Mouse (Mus musculus) left cerebral cortex, postnatal 4 days (tissue): ENCODE measurements around the gene Kmt2d. TPM values are rescaled to one million over a fixed set of nuclear protein-coding genes. Genes with fewer than 3 reads are reported as not detected.

Source experiments
- DNase-seq: peaks from one replicate; pipeline ENCODE4 v3.0.0-alpha.2; 2022
- intact Hi-C: fragments of 180-260 bp; cut with DNase I; formaldehyde crosslinking; loops from one replicate; pipeline ENCODE4 v1.15.1; 2025
- total RNA-seq, 2 experiments: library from RNA; stranded (reverse); gene quantifications; 2 replicates each; pipeline ENCODE4 v1.2.3; 2021

Kmt2d gene
- total RNA-seq, 2 experiments from 2014 or later = 74.2 to 74.4 TPM

DNA sequence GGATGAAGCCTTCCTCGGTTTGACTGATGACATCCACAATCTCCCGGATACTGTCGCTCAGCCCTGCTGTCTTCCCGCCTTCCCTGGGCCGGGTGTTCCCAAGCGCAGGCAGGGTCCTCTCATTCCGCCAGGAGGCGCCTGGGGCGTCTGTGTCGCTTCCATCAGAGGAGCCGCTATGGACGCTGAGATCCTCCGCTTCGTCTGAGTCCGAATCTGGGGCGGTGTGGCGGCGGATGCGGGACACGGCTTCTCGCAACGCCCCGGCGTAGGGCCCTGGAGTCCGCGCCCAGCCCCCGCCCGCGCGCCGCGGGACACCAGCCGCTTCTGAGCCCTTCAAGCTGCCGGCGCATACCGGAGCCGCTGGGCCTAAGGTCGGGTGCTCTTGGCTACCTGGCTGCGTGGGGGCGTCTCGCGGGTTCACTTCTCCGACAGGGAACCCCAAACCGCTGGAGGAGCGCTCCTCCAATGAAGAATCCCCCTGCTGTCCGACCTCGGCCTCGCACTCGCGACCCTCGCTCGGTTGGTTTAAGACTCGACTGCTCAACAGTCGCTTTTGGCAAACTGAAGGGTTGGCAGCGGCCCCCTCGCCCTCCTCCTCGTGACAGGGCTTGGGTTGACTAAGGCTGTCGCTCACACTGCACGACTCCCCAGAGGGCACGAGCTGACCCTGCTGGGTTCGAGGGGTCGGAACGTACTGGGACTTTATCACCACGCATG lies 65.5 kb downstream of the Kmt2d start:
- DNase-seq = peak; percentile 74
- intact Hi-C loops = no loop called here

DNA sequence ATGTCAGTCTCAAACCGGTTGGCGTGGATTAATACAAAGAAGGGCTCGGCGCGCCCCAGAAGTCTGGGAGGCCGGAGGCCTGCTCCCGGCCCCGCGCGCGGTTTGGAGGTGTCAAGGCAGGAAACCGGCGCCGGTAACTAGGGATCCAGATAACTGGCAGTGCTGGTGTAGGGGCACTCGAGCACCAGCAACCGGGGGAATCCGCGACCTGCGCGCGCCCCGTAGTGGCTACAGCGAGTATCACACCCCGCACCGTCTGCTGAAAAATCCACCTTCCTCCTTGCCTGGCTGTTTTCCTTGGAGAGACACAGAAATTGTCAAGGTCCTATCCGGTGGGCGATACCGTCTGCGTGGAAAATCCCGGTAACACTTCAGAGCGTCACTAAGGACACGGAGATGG lies 67.0 kb downstream of the Kmt2d start:
- DNase-seq = peak; percentile 85
- intact Hi-C loops = no loop called here

DNA sequence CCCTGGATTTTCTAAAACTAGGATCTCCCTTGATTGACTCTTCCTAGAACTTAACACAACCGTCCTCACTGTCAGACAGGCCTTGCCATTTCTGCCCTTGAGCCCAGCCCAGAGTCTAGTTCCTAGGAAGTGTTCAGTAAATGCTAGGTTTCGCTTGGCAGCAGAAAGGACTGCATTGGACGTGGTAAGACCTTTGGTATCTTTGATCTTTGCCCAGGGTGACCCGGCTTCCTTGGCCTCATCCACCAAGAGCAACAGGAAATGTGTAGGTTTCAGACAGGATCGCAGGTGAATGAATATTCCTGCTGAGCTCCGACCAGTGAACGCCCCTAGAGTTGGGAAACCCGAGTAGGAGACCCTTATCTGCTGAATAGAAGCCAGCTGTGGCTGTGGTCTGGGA lies 68.1 kb downstream of the Kmt2d start:
- intact Hi-C loops = no loop called here
- no peak for DNase-seq

DNA sequence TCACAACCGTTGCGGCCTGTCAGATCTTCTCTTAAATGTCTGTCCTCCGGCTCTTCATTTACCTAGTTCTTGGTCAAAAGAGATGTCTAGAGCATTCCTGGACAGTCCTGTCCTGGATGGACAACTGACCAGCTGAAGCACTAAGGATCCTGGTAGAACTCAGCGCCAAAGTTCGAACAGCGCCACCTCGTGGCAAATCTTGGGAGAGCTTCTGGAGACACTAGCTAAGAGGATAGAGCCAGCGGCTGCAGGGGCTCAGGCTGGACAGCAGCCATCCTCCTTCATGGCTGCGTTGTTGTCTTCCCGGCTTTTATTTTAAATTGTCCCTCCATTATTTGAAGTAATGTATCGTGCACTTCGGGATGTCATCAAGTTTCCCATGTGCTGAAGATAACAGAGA lies 71.6 kb downstream of the Kmt2d start:
- DNase-seq = peak; percentile 85
- intact Hi-C loops = loop anchor here (5.0 to 10.0 kb wide), 2 partner anchors 137 to 225 kb away; partner anchors contain the start of genes 4930415O20Rik, Ccnt1 and Ddx23

- intact Hi-C loops = loop anchor here (5.0 to 10.0 kb wide), 2 partner anchors 137 to 224 kb away; partner anchors contain the start of genes 4930415O20Rik, Ccnt1 and Ddx23
- DNase-seq = no peak
Measured at GRCm38 (mm10) chr15:98798903-98799302, 72.1 kb downstream of the Kmt2d start.

- peak; percentile 39 for DNase-seq
- intact Hi-C loops = loop anchor here (5.0 to 10.0 kb wide), 2 partner anchors 136 to 223 kb away; partner anchors contain the start of genes 4930415O20Rik, Ccnt1 and Ddx23
Measured at GRCm38 (mm10) chr15:98797835-98798492, 73.0 kb downstream of the Kmt2d start.

DNA sequence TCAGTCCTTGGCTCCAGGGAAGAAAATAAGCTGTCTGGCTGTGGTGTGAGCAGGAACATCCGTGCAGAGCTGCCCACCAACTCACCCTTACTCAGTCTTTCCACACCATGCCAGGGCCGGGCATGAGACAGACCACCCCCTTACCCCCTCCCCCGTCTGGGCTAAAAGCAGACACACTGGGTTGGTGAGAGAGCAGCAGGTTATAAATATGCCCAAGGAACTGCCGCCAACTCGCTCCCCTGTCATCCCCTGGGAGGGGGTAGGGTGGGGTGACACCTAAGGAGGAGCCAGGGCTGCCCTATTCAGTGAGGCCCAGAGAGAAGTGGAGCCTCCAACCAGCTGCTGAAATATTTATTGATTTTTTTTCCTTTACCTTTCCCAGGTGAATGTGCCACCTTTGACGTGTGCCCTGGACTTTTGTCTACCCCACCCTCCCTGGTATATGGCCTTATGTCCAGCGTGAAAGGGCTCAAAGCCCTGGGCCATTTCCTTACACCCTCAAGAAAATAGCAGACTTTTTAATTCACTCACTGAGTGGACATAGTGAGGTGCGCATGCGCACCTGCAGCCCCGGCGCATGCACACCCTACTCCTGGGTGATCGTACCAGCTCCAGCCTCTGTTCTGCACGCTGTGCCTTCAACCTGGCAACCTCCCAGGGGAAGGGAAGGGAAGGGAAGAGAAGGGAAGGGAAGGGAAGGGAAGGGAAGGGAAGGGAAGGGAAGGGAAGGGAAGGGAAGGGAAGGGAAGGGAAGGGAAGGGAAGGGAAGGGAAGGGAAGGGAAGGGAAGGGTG lies 74.0 kb downstream of the Kmt2d start:
- intact Hi-C loops = loop anchor here (5.0 to 10.0 kb wide), 2 partner anchors 135 to 222 kb away; partner anchors contain the start of genes 4930415O20Rik, Ccnt1 and Ddx23
- no peak for DNase-seq

- DNase-seq = no peak
- intact Hi-C loops = loop anchor here (10.0 kb wide), 1 partner anchor 218 kb away; the partner anchor contains the start of genes 4930415O20Rik and Ccnt1
Measured at GRCm38 (mm10) chr15:98793141-98793698, 77.8 kb downstream of the Kmt2d start.

- intact Hi-C loops = loop anchor here (10.0 kb wide), 1 partner anchor 218 kb away; the partner anchor contains the start of genes 4930415O20Rik and Ccnt1
- no peak for DNase-seq
Measured at GRCm38 (mm10) chr15:98792233-98793020, 78.6 kb downstream of the Kmt2d start.

DNA sequence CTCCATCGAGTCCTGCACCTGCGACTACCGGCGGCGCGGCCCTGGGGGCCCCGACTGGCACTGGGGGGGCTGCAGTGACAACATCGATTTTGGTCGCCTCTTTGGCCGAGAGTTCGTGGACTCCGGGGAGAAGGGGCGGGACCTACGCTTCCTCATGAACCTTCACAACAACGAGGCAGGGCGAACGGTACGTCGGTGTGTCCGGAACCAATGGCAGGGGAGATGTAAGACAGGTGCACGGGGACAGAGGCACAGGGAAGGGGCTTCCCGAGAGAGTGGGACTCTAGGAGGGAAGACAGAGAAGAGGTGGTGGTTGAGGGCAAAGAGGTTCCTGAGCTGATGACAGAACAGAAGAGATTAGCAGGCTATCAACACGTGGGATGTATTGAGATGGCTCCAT lies 79.2 kb downstream of the Kmt2d start:
- intact Hi-C loops = loop anchor here (10.0 kb wide), 1 partner anchor 217 kb away; the partner anchor contains the start of genes 4930415O20Rik and Ccnt1
- DNase-seq = no peak

DNA sequence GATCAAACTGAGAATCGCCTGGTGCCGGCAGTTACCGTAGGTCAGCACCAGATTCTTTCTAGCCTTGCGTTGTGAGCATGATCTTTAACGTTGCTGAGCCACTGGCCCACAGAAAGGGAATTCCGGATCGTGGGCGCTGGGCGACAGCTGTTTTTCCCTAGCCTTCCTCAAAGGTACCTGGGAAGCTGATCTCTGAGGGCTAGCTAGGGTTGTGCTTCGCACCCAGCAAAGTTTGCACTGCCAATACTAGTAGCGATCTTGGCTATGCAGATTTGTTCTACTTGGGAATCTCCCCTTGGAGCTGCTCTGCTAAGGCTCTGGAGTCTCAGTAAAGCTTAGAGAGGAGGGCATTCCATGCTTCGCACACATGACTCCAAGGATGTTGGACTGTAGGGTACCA lies 79.8 kb downstream of the Kmt2d start:
- intact Hi-C loops = loop anchor here (10.0 kb wide), 1 partner anchor 216 kb away; the partner anchor contains the start of genes 4930415O20Rik and Ccnt1
- DNase-seq = no peak

- intact Hi-C loops = loop anchor here (10.0 kb wide), 1 partner anchor 216 kb away; the partner anchor contains the start of genes 4930415O20Rik and Ccnt1
- DNase-seq = no peak
Measured at GRCm38 (mm10) chr15:98790761-98791160, 80.2 kb downstream of the Kmt2d start.

GRCm38 (mm10) chr15:98789661-98790535 lies 81.1 kb downstream of the Kmt2d start, which contains the start of gene Wnt1:
Wnt1 (plus strand) TSS chr15:98789857.
- DNase-seq = no peak
- intact Hi-C loops = loop anchor here (10.0 kb wide), 1 partner anchor 215 kb away; the partner anchor contains the start of genes 4930415O20Rik and Ccnt1

GRCm38 (mm10) chr15:98788972-98789660 lies 81.9 kb downstream of the Kmt2d start:
- intact Hi-C loops = no loop called here
- DNase-seq = no peak

DNA sequence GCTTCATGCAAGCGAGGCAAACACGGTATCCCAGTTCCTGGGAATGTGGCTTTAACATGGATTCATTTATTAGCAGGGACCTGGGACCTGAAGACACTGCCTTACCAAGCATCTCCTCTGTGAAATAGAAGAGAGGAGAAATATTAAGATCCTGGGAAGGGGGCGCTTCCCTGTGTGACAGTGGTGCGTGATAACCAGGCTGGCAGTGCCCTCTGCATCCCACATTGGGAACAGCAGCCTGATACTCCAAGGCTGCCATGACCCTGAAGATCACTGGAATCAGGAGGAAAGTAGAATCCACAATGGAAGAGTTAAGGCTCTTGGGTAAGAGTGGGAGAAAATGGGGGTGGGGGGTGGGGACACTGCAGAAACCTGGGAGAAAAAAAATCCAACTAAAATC lies 83.1 kb downstream of the Kmt2d start:
- DNase-seq = no peak
- intact Hi-C loops = no loop called here

GRCm38 (mm10) chr15:98785744-98786143 lies 85.3 kb downstream of the Kmt2d start:
- DNase-seq = no peak
- intact Hi-C loops = no loop called here
